Mouse (Mus musculus) thymus, adult 2 months (tissue): ENCODE measurements at regions not wholly inside any gene's neighbourhood (a gene's known extent, or its start where the extent isn't known, plus 50 kb on each side); places are given as distances from the start of the nearest gene placed in this dataset.
"Not testable (repeated sequence)": the region's sequence is repeated elsewhere in the genome, so short reads cannot be mapped to it uniquely, and the experiment has no call there.

ENCODE experiments used
- CTCF ChIP-seq: fragments of 200-500 bp; IDR thresholded peaks from 2 replicates; pipeline ENCODE4 v1.5.1; 2012; ENCODE audit warnings: mild to moderate bottlenecking, control low read depth, low read length, moderate library complexity, borderline replicate concordance; ENCODE audit not compliant: control insufficient read depth, poor library complexity, insufficient read depth; ENCODE audit errors: extremely low read depth
- POLR2A ChIP-seq: fragments of 200-500 bp; IDR thresholded peaks from 2 replicates; pipeline ENCODE4 v1.6.1; 2012; ENCODE audit warnings: mild to moderate bottlenecking, low read length, control low read depth, moderate library complexity; ENCODE audit not compliant: control insufficient read depth, poor library complexity, insufficient read depth; ENCODE audit errors: extremely low read depth

- not testable (repeated sequence) for TF ChIP-seq CTCF, POLR2A
These were observed 88.4 kb downstream of the Fam161a start for GRCm38 (mm10) chr11:23095723-23096122.
